Mouse (Mus musculus) heart, postnatal 0 days (tissue): Measurements from ENCODE around the gene E4f1.

Source experiments
- CTCF ChIP-seq: IDR thresholded peaks from 2 replicates; pipeline ENCODE4 v1.5.1; 2016; ENCODE audit warnings: antibody characterized with exemption, control low read depth, low read depth
- EP300 ChIP-seq: IDR thresholded peaks from 2 replicates; pipeline ENCODE4 v1.6.1; 2016; ENCODE audit warnings: antibody characterized with exemption, low read depth

GRCm38 (mm10) chr17:24488662-24489264 lies 18.6 kb upstream of the E4f1 start:
- TF ChIP-seq CTCF (no peak), EP300 (no peak)
